ENCODE assay signal across 24 mouse cellular contexts in the genomic region with DNA sequence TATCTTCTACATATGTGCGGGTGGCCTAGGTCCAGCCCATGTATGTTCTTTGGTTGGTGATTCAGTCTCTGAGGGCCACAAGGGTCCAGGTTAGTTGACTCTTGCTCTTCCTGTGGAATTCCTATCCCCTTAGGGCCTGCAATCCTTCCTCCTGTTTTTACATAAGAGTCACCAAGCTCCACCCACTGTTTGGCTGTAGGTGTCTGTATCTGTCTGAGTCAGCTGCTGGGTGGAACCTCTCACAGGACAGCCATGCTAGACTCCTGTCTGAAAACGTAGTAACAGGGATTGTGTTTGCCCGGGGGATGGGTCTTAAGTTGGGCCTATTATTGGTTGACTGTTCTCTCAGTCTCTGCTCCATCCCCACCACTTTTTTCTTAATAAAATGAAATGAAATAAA. TPM values are rescaled to one million over a fixed set of nuclear protein-coding genes. Genes with fewer than 3 reads are reported as not detected.
A peak's percentile ranks its signal among the peaks of the same experiment; 100 is the strongest.
DNase-seq lines count a peak whose midpoint lies in the region; ATAC-seq and TF ChIP-seq lines count a peak whose summit lies in the region.
"Had no signal": no experiment of that assay in that cellular context is flagged by ENCODE, and none has a peak within 500 bp of the region (broad histone marks: within the 10 kb centered on the region; RNA-seq: fewer than 3 reads in every experiment).

No protein-coding gene starts in this region.

- TF ChIP-seq POLR2A in MEL (IDR thresholded peaks at IDR 0.05; ENCODE audit: control insufficient read depth in 1 of 2, insufficient read depth in 1 of 2, low read depth in 1 of 2, low read length in 2 of 2, poor library complexity in 1 of 2): no peak
- no peak for TF ChIP-seq POLR2A in kidney, adult 2 months (IDR thresholded peaks at IDR 0.05; ENCODE audit: low read depth, low read length)

- H3K27me3 ChIP-seq in MEL (ENCODE audit: control insufficient read depth in 1 of 2, insufficient read depth in 2 of 2, low read length in 2 of 2): no peaks in the 10 kb centered on the region
- no peaks in the 10 kb centered on the region for H3K27me3 ChIP-seq in liver, embryonic 16.5 days (ENCODE audit: control insufficient read depth, insufficient read depth, low read depth, low read length)
- H3K27me3 ChIP-seq in kidney, adult 2 months (replicated peaks; ENCODE audit: control insufficient read depth, insufficient read depth, low read length): no peaks in the 10 kb centered on the region
- H3K27me3 ChIP-seq: heart, embryonic 13.5 days; hindbrain, embryonic 12.5 days; limb, embryonic 15.5 days had no signal

- peaks cover 0 to 22% of the 10 kb centered on the region in 2 experiments; a peak in 2 of 4 replicates for H3K36me3 ChIP-seq in MEL (ENCODE audit: control insufficient read depth in 1 of 2, insufficient read depth in 2 of 2, low read length in 2 of 2)
- H3K36me3 ChIP-seq in liver, embryonic 16.5 days (ENCODE audit: control insufficient read depth, insufficient read depth): no peaks in the 10 kb centered on the region
- no peaks in the 10 kb centered on the region for H3K36me3 ChIP-seq in kidney, adult 2 months (ENCODE audit: control insufficient read depth, insufficient read depth, low read length)
- H3K36me3 ChIP-seq: embryonic facial prominence, embryonic 10.5 days; heart, embryonic 13.5 days; hindbrain, embryonic 12.5 days; limb, embryonic 15.5 days had no signal

- H3K4me3 ChIP-seq in MEL (ENCODE audit: control insufficient read depth in 1 of 2, insufficient read depth in 1 of 2, low read depth in 2 of 2, low read length in 2 of 2): no peak overlapping the region
- H3K4me3 ChIP-seq in liver, embryonic 16.5 days (ENCODE audit: low read depth, low read length): no peak overlapping the region
- H3K4me3 ChIP-seq in kidney, adult 2 months (ENCODE audit: insufficient read depth, low read depth, low read length): no peak overlapping the region
- H3K4me3 ChIP-seq: embryonic facial prominence, embryonic 10.5 days; heart, embryonic 13.5 days; hindbrain, embryonic 12.5 days; limb, embryonic 15.5 days had no signal

- no peak overlapping the region for H3K4me2 ChIP-seq in liver, embryonic 16.5 days (ENCODE audit: low read depth, low read length)
- H3K4me2 ChIP-seq: heart, embryonic 13.5 days; hindbrain, embryonic 12.5 days; limb, embryonic 15.5 days; midbrain, embryonic 11.5 days had no signal

- H3K9me3 ChIP-seq in MEL (replicated peaks; ENCODE audit: insufficient read depth, low read length): no peaks in the 10 kb centered on the region
- H3K9me3 ChIP-seq in liver, embryonic 16.5 days (replicated peaks; ENCODE audit: control insufficient read depth, low read length): no peaks in the 10 kb centered on the region
- H3K9me3 ChIP-seq: embryonic facial prominence, embryonic 10.5 days; heart, embryonic 13.5 days; hindbrain, embryonic 12.5 days; limb, embryonic 15.5 days had no signal

- peaks cover 12 to 18% of the 10 kb centered on the region in 2 experiments; a peak in 2 of 4 replicates for H3K4me1 ChIP-seq in MEL (ENCODE audit: control insufficient read depth in 1 of 2, insufficient read depth in 2 of 2, low read length in 2 of 2)
- peaks cover 6% of the 10 kb centered on the region for H3K4me1 ChIP-seq in liver, embryonic 16.5 days (ENCODE audit: control insufficient read depth, low read depth, low read length)
- peaks cover 4% of the 10 kb centered on the region for H3K4me1 ChIP-seq in kidney, adult 2 months (ENCODE audit: control insufficient read depth, insufficient read depth, low read length)
- H3K4me1 ChIP-seq: embryonic facial prominence, embryonic 10.5 days; heart, embryonic 13.5 days; hindbrain, embryonic 12.5 days; limb, embryonic 15.5 days had no signal

- no peak for TF ChIP-seq RAD21 in MEL (IDR thresholded peaks at IDR 0.05; ENCODE audit: low read depth, low read length)

- no peak overlapping the region for H3K9ac ChIP-seq in MEL (ENCODE audit: control insufficient read depth, low read depth, low read length, poor library complexity, severe bottlenecking)
- no peak overlapping the region for H3K9ac ChIP-seq in liver, embryonic 16.5 days (ENCODE audit: low read depth, low read length)
- H3K9ac ChIP-seq: forebrain, postnatal 0 days; heart, embryonic 13.5 days; hindbrain, embryonic 12.5 days; limb, embryonic 15.5 days had no signal

- WGBS in liver, embryonic 16.5 days (ENCODE audit: insufficient replicate concordance): 49% methylated on average over 3 of the region's 3 CpGs
- WGBS in kidney, adult 2 months: 74% methylated on average over 3 of the region's 3 CpGs

- no peak overlapping the region for H3K27ac ChIP-seq in MEL (ENCODE audit: control insufficient read depth, low read depth, low read length)
- H3K27ac ChIP-seq in liver, embryonic 16.5 days (ENCODE audit: low read length): no peak overlapping the region
- H3K27ac ChIP-seq in kidney, adult 2 months (ENCODE audit: insufficient read depth, low read depth, low read length): no peak overlapping the region
- H3K27ac ChIP-seq: embryonic facial prominence, embryonic 10.5 days; heart, embryonic 13.5 days; hindbrain, embryonic 12.5 days; limb, embryonic 15.5 days had no signal

- no peak for TF ChIP-seq EP300 in MEL (IDR thresholded peaks at IDR 0.05; ENCODE audit: low read depth in 1 of 2, low read length in 2 of 2)

- DNase-seq in 3T3-L1 (ENCODE audit: low read depth, low spot score): peak; percentile 71
- peak; percentile 50 for DNase-seq in MEL (ENCODE audit: low read depth, low spot score)
- DNase-seq in liver: peak; percentile 51
- no peak for DNase-seq in kidney, adult 2 months
- DNase-seq in embryo, embryonic 11 days: no peak
- DNase-seq in layer of hippocampus, postnatal 10 days (ENCODE audit: low spot score in 2 of 2): no peak
- DNase-seq: adrenal gland, adult 2 months; cerebellum, adult 9-10 months; forebrain, postnatal 0 days; gastrocnemius, postnatal 14 days; heart, adult 11 months; heart, postnatal 14 days; kidney, adult 8-10 months; kidney, postnatal 10 days; left cerebral cortex, postnatal 4 days; right cerebral cortex, adult 18-20 months; right cerebral cortex, postnatal 4 days; thymus, adult 18-20 months had no signal

- ATAC-seq in liver, embryonic 16.5 days (ENCODE audit: low read depth): peak; percentile 84
- ATAC-seq: forebrain, postnatal 0 days had no signal

- no peaks in the 10 kb centered on the region for H3K79me2 ChIP-seq in MEL (ENCODE audit: control insufficient read depth, insufficient read depth, low read length, poor library complexity)

- TF ChIP-seq CTCF in MEL (IDR thresholded peaks at IDR 0.05 in 2 of 3, conservative IDR thresholded peaks at IDR 0.05 in 1 of 3; ENCODE audit: control insufficient read depth in 1 of 3, insufficient read depth in 1 of 3, low read depth in 2 of 3, low read length in 3 of 3, poor library complexity in 1 of 3, severe bottlenecking in 1 of 3): no peak
- TF ChIP-seq CTCF in kidney, adult 2 months (conservative IDR thresholded peaks at IDR 0.05; ENCODE audit: insufficient read depth, insufficient read length, low read depth, low read length): no peak

TF ChIP-seq in MEL, 35 proteins besides CTCF, POLR2A, EP300 and RAD21:
- TF ChIP-seq NRF1 (IDR thresholded peaks at IDR 0.05; ENCODE audit: insufficient read depth, low read depth, low read length, poor library complexity, severe bottlenecking) (no peak), ZC3H11A (IDR thresholded peaks at IDR 0.05; ENCODE audit: low read depth, low read length) (no peak), HCFC1 (IDR thresholded peaks at IDR 0.05; ENCODE audit: low read depth, low read length) (no peak), KAT2A (conservative IDR thresholded peaks at IDR 0.05; ENCODE audit: low read depth, low read length) (no peak), POLR2AphosphoS5 (IDR thresholded peaks at IDR 0.05; ENCODE audit: borderline replicate concordance, low read depth, low read length) (no peak), TBP (IDR thresholded peaks at IDR 0.05; ENCODE audit: low read depth, low read length) (no peak), CHD1 (IDR thresholded peaks at IDR 0.05; ENCODE audit: low read depth, low read length) (no peak), MAFK (IDR thresholded peaks at IDR 0.05; ENCODE audit: borderline replicate concordance, low read depth, low read length) (no peak), USF1 (IDR thresholded peaks at IDR 0.05; ENCODE audit: low read depth, low read length) (no peak), MYB (IDR thresholded peaks at IDR 0.05; ENCODE audit: low read depth, low read length) (no peak), ZMIZ1 (IDR thresholded peaks at IDR 0.05; ENCODE audit: low read depth, low read length) (no peak), ZNF384 (IDR thresholded peaks at IDR 0.05; ENCODE audit: low read depth, low read length) (no peak), SMC3 (IDR thresholded peaks at IDR 0.05; ENCODE audit: low read depth, low read length) (no peak), E2F4 (IDR thresholded peaks at IDR 0.05; ENCODE audit: borderline replicate concordance, low read depth, low read length) (no peak), MEF2A (IDR thresholded peaks at IDR 0.05; ENCODE audit: extremely low read depth, insufficient replicate concordance, low read depth, low read length, poor library complexity, severe bottlenecking) (no peak), USF2 (IDR thresholded peaks at IDR 0.05; ENCODE audit: borderline replicate concordance in 1 of 2, insufficient read depth in 1 of 2, low read depth in 1 of 2, low read length in 2 of 2) (no peak)

RNA-seq across cellular contexts. Expression of a gene that starts 13.3 kb away (rescaled TPM):
- 22.7 and 24.2 TPM in 2 replicates for total RNA-seq in MEL (2012; rRNA removed)
- polyA plus RNA-seq in MEL (2012; ENCODE audit: insufficient read depth in 1 of 2, insufficient read length in 2 of 2, low read depth in 1 of 2, low replicate concordance in 2 of 2, missing spikeins in 1 of 2): 10 to 100 TPM in 1 of 2 experiments, not detected in 1; 19.7 TPM
- 5.4 and 6.0 TPM in 2 replicates for polyA plus RNA-seq in liver, embryonic 16.5 days (2015; fragmentation: Nextera tagmentation; extraction: Ambion mirVana)
- polyA plus RNA-seq in kidney, adult 2 months (2012; rRNA removed): 0.69 and 0.84 TPM in 2 replicates
- 1 to 10 TPM; 7.6 to 8.1 TPM for total RNA-seq in layer of hippocampus, postnatal 10 days (2021)

RNA-seq across cellular contexts. Expression of a gene that starts 47.9 kb away (rescaled TPM):
- total RNA-seq in MEL (2012; rRNA removed): 15.7 and 16.8 TPM in 2 replicates
- 1 to 10 TPM in 1 of 2 experiments, not detected in 1; 10.0 TPM for polyA plus RNA-seq in MEL (2012; ENCODE audit: insufficient read depth in 1 of 2, insufficient read length in 2 of 2, low read depth in 1 of 2, low replicate concordance in 2 of 2, missing spikeins in 1 of 2)
- polyA plus RNA-seq in liver, embryonic 16.5 days (2015; fragmentation: Nextera tagmentation; extraction: Ambion mirVana): 9.8 and 10.8 TPM in 2 replicates
- polyA plus RNA-seq in kidney, adult 2 months (2012; rRNA removed): 5.7 and 7.1 TPM in 2 replicates
- 10 to 100 TPM; 18.0 to 19.0 TPM for total RNA-seq in layer of hippocampus, postnatal 10 days (2021)

Comparison
In these comparisons a context has a peak if more than half of its experiments do, and no peak if none do; other contexts are left out.
1. DNase-seq: peak in 3T3-L1 (single experiment), MEL (single experiment) and liver (single experiment); none in kidney, adult 2 months (single experiment), embryo, embryonic 11 days (single experiment) and layer of hippocampus, postnatal 10 days (0 of 2).